Mouse (Mus musculus) cerebellum, adult 8-10 months (tissue): ENCODE measurements at regions not wholly inside any gene's neighbourhood (a gene's known extent, or its start where the extent isn't known, plus 50 kb on each side); places are given as distances from the start of the nearest gene placed in this dataset.

Source experiments
- DNase-seq: peaks from one replicate; pipeline ENCODE4 v3.0.0; 2022

DNA sequence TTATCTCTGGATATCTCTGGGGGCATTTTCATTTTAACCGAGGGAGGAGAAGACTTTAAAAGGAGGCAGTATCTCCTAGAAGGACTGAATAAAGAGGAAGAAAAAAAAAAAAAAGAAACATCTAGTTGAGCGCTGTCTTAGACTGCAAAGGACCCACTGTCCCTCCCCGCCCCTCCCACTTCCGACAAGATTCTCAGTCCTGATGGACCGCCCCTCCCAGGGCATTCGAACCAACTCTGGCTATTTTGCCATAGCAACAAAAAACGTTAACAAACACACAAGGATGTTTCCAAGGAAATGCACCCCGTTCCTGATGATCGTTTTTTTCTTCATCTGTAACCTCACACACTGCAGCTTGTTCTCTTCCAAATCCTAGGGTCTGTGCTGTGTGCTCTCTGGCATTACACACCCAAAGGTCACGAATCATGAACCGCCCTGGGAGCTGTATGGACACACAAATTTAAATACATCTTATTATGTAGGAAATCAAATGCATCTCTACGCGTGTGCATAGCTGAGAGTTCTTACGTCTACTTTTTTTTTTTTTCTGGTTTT lies 75.8 kb downstream of the Rnd3 start:
- no peak for DNase-seq

DNA sequence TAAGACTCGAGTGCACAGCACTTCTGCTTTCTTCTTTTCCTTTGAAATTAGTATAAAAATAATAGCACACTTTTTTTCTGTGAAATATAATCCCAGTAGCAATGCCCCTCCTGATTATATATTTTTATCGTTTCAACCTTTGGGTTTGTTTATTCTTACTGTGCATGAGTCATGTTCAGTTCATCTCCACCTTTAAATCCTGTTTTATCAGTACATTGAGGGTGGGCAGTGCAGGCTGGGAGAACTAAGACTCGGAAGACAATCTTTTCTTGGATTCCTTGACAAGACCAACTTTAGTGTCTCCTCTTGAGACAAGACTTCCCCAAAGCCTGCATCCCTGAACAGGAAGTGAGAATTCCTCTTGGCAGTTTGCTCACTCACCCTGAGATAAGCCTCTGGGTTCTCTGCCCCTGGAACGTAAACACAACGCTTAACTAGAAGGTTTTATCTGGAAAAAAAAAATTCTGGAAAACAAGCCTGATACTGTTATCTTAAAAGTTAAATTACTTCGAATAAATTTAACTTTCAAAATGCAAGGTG lies 76.5 kb downstream of the Rnd3 start:
- no peak for DNase-seq

DNA sequence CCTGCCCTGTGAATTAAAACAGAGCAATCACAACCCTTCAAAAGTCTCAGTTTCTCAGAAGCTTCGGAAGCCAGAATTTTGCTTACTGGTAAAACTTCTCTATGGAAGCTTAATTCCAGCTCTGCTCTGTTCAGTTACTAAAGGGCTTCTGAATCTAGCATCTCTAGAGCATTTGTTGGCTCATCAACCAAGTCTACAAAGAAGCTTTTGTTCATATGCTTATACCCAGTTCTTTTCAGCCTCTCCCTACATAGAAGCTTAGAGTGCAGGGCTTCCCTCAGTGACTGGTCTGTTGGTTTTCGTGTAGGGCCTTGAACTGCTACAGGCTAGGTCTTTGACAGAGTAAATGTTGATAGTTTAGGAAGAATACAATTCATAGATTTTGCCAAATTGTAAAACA lies 78.0 kb downstream of the Rnd3 start:
- DNase-seq = no peak

DNA sequence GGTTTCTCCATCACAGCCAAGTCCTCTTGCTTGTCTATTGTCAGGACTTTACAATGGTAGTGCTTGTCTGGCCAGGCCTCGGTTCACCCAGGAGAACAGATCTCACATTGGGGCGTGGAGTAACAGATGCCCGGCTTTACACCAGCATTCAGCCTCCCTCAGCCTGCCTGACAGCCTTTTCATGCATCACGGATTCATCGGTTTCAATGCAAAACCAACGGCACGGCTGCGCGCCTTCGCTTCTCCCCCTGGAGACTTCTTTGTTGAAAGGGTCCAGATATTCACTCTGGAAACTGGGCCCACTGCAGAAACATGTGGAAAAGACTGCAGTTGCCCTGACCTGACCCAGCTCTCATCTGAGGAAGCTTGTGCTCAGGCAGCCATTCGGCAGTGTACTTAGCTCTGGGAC lies 82.5 kb downstream of the Rnd3 start:
- no peak for DNase-seq

DNA sequence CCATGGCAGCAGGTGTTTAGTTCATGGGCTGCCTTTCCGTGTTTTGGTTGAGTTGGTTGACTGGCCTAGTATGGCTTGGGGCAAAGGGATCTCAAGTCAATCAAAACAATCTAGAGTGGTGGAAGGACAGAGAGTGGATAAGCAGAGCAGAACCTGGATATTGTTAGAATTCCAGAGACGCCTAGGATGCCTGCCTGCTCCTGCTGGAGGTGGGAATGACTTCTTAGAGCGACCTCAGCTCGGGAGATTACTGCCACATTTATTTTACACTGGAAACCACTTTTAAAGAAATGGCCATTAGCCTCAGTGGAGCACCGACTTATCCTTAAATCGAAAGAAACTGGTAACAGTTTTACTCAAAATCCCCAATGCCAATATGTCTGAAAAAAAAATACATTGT lies 83.1 kb downstream of the Rnd3 start:
- no peak for DNase-seq

DNA sequence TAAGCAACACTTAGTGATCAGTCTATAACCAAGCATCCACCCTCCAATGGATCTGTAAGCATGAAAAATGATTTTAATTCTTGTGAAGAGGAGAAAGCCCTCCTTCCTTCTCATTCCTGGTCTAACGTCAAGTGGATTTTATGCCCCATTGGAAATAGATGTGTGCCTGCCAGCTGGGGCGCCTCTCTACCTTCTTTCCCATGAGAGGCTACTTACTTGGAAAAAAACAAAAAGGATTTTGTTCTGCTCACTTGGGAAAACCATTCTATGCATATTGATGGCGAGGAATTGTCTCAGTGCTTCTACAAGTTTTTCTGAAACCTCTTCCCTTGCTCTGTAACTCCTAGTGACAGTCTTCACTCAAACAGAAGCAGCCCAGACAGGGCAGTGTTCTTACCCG lies 84.1 kb downstream of the Rnd3 start:
- DNase-seq = no peak

DNA sequence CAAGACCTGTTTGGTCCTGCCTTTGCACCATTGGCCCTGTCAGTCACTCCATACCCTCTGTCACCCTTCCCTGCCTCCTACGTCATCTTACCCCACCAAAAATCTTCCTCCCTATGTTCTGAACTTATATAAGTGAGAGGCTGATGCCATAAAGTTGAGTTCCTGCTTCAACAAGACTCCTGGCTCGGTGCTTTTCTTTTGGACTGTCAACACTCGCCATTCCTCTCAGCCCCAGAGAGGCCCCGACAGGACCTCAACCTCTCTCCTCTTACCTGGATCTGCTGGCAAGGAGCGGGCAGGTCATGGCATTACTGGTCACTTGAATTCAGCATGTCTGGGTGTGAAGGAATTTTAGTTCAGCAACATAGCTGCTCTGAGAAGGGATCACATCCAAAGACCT lies 86.9 kb downstream of the Rnd3 start:
- no peak for DNase-seq

DNA sequence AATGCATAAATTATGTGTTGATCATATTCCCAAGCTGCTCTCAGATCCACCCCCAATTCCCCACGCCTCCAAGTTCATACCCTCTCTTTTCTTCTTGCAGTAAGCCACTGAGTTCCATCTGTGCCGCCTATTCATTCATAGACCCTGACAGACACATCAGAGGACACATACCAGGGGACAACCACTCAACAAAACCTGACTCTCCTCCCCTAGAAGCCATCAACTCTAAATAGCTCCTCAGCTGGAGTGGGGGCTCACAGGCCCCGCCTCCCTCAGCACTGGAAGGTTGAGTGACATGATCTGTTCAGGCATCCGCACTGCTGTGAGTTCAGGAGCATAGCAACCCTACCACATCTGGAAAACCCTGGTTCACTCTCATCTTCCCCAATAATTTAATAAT lies 90.8 kb downstream of the Rnd3 start:
- no peak for DNase-seq

DNA sequence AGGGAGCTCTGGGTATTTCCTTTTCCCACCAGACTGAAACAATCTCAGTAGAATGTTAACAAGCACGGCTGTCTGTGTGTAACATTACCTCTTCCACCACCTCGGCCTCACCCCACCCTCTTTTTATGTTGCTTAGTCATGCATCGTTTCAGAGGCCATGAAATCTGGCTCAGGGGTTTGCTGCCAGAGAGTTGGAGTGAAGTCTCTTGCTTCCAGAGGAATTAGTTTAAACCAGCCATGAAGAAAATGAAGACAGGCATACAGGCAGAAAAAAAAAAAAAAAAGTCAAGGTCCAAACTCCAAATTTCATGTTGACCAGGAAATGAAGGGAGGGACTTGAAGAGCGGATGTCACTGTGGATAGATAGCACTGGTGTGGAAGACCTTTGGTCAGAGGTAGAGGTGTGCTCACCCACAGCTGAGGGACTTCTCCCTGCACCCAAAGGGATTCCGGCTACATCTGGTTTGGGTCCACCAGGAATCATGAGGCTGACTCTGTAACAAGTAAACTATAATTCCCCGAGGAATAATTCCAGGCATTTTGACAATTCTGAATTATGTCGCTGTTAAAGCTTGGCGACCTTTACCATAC lies 92.7 kb downstream of the Rnd3 start:
- DNase-seq = no peak

DNA sequence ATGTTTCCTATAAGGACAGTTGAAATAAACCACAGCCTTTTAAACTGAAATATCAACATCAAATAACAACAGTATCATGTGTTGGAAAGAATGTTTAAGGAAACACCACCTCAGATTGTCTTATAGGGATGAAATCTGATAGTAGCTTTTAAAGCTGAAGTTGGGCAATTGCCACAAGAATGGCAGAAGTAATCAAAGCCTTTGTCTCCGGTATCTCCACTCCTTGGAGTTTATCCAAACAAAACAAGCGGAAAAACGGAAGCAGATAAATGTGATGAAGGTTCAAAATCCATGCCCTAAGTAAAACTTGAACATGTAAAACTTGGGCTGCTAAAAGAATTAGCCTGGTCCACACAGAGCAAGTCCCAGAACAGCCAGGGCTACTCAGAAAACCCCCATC lies 93.6 kb downstream of the Rnd3 start:
- DNase-seq = no peak

DNA sequence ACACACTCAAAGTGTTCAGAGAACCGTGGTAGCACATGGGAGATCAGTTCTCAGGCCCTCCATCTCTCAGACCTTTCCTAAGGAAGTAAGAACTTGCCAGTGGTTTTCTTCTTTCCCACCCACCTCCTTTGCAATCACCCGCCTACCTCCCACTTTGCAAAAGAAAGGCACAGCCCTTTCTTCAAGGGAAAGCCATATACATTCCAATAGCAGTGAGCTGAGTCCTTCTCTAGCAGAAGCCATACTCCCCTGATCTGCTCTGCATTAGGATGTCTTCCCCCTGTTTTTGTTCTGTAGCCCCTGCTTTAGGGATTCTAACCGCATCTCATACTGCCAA lies 99.1 kb downstream of the Rnd3 start:
- DNase-seq = no peak

DNA sequence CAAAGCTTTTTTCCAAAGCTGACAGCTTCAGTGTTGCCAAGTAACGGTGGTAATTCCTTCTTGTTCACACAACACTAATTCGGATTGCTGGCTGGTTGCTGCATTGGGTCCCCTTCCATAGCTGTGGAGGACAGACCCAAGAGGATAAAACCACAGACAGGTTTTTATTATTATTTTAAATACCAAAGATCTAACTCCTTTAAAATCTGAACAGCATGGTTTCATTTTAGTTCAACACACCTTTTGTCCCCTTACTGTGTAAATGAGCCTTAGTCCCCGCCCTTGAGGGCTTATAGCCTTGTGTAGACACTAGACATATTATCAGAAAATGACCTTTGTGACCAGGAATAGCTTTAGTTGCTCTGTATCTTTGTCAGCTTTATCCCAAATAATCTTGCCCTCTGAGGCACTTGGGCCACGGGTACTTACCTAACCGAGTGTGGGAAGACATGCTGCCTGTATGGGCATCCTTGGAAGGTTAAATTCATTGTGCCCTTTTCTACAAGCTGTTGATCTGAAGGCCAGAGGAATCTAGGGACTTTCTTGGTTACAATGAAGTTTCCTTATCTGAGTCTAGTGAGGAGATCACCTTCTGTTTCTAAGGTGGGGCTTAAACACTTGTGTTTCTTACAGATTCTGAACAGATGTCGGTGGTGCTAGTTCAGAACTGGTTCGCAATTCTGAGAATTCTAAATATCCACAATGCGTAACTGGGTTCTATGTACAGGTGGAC lies 99.6 kb downstream of the Rnd3 start:
- DNase-seq = no peak

DNA sequence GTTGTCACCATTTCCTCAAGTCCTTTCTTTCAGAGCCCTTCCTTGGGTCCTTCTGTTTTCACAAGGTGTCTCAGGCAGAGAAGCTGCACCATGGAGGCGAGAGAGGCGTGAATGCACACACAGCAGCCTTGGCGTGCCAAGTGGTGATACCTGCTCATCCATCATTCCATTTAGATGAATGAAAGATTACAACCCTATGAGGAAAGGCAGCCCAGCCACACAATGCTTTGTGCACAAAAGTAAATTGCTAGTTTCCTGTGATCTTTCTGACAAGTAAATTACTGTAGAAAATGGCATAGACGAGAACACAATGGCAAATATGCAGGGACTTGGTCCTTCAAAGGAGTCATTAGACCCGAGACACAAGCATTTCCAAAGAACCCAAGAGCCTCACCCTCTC lies 101.4 kb downstream of the Rnd3 start:
- no peak for DNase-seq

DNA sequence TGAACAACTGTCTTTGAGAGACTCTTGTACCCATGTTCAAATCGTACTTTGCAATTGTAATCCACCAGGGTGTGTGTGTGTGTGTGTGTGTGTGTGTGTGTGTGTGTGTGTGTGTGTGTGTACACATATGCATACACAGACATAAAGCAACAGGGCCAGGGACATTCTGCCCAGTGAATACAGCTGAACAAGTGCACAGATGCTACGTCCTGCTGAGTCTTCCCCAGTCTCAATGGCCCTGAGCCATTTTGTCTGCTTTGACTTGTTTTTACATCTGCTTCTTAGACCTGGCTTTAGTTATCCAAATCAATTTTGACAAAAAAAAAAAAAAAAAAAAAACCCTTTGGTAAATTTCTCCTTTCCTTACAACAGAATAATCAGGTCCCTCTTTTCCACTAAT lies 103.3 kb downstream of the Rnd3 start:
- DNase-seq = no peak

DNA sequence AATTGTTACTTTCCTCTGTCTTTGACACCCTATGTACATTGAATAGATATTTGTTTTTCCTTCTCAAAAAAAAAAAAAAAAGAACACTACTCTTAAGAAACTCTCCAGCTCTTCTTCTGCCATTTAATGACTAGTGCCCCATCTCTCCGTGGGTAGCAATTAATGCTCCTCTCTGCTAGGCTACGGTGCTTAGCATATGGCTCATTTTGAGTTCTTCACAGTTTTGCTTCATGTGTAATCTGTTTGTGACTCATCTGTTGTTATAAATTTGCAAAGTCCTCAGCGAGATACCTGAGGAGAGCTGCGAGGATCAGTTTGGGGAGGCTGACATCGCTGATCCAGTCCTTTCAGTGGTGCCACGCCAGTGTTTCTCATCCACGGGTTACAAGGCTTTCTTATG lies 107.8 kb downstream of the Rnd3 start:
- DNase-seq = no peak

DNA sequence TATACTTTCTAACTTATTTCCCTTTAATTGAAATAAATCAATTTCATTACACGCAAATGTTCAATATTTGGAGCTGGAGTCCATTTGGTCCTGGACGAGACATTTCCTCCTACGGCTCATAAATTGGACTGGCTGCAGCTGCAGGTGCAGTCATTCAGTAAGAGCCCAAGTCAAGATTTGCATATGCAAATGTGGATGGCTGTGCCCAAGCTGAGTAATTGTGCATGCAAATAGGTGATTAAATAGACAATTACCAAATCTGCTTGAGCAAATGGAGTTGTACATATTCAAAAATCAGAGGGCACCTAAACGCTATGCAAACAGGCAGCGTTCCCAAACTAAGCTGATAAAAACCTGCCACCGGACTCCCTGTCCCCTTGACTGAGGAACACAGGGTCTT lies 110.2 kb downstream of the Rnd3 start:
- no peak for DNase-seq

DNA sequence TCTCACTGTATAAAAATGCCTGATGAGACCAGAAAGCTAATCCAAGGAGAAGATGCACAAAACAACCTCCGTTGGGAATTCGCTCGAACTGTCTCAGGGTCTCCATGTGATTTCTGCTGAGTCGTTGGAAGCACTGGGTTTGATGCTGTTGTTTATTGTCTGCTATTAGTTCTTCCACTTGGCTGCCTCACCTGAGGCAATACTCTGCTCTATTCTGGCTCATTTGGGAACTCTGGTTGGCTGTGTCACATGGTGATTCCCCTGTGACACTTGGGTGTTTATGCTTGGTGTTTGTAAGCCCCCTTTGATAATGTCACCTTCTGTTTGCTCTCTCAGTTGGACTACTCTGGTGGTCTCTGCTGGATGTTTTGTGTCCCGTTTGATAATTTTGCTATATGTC lies 111.9 kb downstream of the Rnd3 start:
- no peak for DNase-seq

DNA sequence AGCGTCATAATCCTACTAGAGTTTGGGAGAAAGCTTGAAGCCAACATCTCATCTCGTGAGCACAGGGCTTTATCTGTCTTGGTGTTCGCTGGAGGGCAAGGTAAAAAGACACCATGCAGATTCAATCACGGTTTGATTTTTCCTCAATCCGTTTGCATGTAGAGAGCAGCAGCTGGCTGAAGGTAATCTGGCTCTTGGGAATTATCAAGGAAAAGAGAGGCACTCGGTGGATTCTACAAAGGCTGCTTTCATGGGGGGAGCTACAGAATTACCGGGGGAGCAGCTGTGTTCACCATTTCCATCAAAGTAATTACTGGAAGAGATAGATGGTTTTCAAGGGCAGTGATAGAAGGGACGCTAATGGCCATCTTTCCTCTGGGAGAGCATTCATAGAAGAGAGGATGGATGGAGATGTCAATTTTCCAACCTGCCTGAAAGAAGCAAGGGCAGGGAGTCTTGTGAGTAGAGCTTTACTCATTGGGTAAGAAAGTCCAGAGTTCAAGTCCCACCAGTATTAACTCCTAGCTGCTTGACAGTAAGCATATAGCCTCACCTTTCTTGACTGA lies 112.6 kb downstream of the Rnd3 start:
- DNase-seq = no peak

DNA sequence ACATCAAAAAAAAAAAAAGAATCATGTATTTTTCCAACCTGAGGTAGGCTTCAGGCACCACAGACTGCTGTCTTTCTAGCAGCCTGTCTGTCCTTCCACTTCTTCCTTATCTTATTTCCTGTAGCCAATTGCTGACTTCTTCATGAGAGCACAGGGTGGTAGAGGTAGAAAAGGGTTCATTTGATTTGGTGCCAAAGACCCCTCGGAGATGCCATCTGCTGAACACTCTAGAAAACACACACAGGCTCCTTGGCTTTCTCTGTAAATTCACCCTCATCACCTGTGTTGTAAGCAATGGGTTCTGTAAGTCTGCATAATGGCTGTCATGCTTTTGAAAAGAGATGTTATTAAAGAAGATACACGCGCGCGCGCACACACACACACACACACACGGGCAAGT lies 115.0 kb downstream of the Rnd3 start:
- no peak for DNase-seq

DNA sequence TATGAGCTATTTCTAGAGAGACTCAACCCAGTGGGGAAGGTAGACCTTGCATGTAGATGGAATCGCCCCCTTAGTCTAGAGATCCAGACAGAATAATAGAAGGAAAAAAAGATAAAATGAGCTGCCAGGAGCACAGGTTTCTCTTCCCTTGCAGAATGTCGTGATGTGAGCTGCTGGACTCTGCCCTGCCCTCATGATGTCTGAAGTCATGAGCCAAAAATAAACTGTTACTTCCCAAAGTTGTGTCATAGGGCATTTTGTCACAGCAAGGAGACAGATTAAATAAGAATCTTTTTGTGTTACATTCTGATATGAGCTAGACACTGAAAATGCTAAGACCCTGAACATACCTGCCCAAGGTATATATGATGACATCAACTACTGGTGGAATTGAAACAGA lies 126.4 kb downstream of the Rnd3 start:
- DNase-seq = no peak

DNA sequence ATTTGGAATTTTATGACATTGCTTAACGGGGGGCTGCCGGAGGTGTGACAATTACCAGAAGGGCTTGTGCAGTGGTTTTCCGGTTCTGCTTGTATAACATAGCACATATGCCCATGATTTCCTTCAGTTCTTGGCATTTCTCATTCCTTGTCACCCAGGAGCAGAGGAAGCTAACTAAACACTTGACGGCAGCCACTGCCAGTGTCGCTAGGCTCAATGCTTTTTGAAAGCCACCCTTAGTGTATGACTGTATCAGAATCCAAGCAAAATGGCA lies 132.8 kb downstream of the Rnd3 start:
- no peak for DNase-seq

DNA sequence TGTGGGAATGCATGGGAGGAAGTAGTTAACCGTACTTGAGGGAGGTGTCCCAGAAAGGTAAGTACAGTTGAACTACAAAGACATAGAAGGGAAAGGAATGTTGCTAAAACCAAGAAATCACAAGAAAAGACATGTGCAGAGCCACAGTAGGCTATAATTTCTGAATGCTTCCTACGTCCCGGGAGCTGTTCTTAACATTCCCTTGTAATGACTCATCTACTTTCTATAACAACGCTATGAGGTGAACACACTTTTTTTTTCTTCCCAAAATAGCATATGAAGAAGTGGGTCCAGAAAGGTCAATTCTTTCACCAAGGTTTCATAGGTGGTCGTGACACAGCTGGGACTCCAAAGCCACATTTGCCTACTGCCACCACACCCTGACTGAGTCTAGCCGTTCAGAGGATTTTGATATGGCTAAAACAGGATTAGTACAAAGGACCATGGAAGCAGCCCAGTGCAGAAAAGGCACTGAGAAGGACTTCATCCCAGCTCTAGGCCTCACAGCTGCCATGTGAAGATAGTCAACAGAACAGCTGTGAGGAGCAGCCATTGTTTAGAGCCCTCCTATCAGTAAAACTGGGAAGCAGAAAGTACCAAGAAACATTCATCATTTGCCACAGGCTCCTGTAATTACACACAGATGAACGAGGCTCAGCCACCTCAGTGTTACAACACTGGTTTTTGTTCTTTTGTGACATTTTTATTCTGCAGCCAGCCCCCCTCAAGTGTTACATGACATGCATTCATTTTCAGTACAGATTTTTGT lies 133.4 kb downstream of the Rnd3 start:
- DNase-seq = no peak

DNA sequence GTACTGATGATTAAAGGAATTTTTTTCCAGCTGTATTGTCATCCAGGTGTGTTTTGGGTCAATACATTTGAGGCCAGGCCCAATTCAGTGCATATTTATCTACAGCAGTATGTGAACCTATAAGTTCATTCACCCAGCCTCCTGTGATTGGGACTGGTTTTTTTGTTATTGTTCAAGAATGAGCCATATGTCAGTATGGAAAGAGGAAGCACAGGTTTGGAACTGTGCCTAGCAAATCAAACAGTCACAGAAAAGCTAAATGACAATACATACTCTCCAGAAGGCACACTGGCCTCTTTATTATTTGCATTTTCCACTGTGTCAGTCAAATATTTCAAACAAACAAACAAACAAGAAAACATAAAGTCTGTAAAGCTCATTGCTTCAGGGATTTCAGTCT lies 134.7 kb downstream of the Rnd3 start:
- DNase-seq = no peak

DNA sequence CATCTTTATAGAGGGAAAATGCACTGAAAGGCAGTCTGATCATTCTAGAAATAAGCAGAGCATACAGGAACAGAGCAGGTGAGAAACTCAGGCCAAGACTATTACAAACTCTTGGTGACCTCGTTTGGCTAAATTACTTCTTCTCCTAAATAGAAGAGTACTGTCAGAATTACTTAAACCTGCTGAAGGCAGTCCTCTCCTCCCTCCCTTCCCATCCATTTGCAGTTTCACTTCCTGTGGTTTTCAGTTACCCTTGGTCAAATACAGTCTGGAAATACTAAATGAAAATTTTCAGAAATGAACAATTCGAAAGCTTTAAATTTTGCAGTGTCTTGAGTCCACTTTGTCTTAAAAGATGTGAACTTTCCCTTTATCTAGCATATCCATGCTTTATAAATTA lies 135.8 kb downstream of the Rnd3 start:
- DNase-seq = no peak
